Mouse (Mus musculus): ENCODE measurements around the gene Ptprk. TPM values are rescaled to one million over a fixed set of nuclear protein-coding genes. Genes with fewer than 3 reads are reported as not detected.

The Ptprk gene
- polyA plus RNA-seq, 1 experiment from 2014 or later, result 29.4 TPM

DNA sequence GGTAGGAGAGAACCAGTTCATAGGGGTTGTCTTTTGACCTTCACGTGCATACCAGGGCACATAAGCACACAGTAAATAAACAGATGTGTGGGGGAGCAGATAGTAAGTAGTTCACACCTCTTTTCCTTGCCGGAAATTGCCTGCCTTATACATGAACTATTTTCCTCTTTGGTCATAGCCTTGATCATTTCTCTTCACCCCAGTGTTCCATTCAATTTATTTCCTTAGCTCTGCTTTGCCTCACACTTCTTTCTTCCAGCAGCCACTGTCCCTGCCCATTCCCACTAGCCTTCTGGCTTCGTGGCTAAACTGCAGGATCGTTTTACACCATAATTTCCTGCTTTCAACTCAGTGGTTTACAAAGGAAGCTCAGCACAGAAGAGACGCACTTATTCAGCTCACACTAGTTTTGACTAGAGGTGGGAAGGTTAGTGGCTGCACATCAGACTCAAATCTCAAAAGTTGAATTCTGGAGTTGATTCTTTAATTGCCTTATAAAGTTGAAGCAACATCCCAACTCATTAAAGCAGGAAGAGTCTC lies 151.0 kb downstream of the Ptprk start:
- Histone ChIP-seq H3K27ac (ENCODE audit: low read depth, low read length) (no peak overlapping the region), H3K9me3 (ENCODE audit: control insufficient read depth, low read length) (no peaks in the 10 kb centered on the region), H3K4me2 (ENCODE audit: low read length) (no peak overlapping the region), H3K27me3 (replicated peaks; ENCODE audit: control insufficient read depth, insufficient read depth, low read length) (no peaks in the 10 kb centered on the region), H3K9ac (ENCODE audit: low read depth, low read length) (no peak overlapping the region), H3K36me3 (ENCODE audit: control insufficient read depth, insufficient read depth, low read length) (no peaks in the 10 kb centered on the region), H3K4me3 (ENCODE audit: low read length) (no peak overlapping the region), H3K4me1 (ENCODE audit: control insufficient read depth, insufficient read depth, low read depth, low read length) (peaks cover 6% of the 10 kb centered on the region; the same call in 1 of the 2 replicates)
- no peak for ATAC-seq
- 52% methylated on average over 5 of the region's 5 CpGs for WGBS

DNA sequence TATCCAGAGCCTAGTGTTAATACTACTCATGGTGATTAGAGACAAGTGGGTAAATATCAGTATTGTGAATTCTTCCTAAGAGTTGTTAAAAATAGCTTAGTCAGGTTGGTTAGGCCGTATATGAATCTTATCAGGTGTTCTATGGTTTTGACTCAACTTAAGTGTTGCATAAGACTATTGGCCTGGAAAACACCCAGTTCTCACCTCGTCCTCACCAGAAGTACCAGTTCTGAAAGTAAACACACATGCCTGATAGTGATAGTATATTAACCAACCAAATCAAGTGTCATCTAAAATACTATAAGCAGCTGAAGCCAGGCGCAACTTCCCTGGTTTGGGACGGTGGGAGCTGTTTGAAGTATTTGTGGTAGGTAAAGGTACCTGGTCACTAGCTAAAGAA lies 153.1 kb downstream of the Ptprk start:
- H3K4me3 ChIP-seq (ENCODE audit: low read length), result no peak overlapping the region
- no peaks in the 10 kb centered on the region for H3K36me3 ChIP-seq (ENCODE audit: control insufficient read depth, insufficient read depth, low read length)
- peaks cover 6% of the 10 kb centered on the region; the same call in 1 of the 2 replicates for H3K4me1 ChIP-seq (ENCODE audit: control insufficient read depth, insufficient read depth, low read depth, low read length)
- no peak overlapping the region for H3K4me2 ChIP-seq (ENCODE audit: low read length)
- no peaks in the 10 kb centered on the region for H3K27me3 ChIP-seq (replicated peaks; ENCODE audit: control insufficient read depth, insufficient read depth, low read length)
- no peak overlapping the region for H3K9ac ChIP-seq (ENCODE audit: low read depth, low read length)
- no peak overlapping the region for H3K27ac ChIP-seq (ENCODE audit: low read depth, low read length)
- H3K9me3 ChIP-seq (ENCODE audit: control insufficient read depth, low read length), result no peaks in the 10 kb centered on the region
- no peak for ATAC-seq
- WGBS, result 97% methylated on average over 4 of the region's 4 CpGs

DNA sequence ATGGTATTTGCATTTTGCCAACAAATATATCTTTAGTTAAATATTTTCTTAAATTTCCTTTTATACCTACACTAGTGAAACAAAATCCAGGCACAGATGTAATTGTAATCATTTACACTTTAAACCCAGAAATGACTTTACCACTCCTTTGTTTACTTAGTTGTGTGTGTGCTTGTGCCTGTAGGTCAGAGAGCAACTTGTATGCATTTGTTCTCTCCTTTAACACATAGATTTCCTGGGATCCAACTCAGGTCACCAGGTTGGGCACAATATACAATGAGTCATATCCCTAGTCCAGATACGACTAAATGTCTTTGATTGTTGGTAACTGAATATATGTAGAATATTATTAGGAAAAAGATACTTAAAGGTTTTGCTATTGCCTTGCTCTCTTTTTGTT lies 153.6 kb downstream of the Ptprk start:
- Histone ChIP-seq H3K9me3 (ENCODE audit: control insufficient read depth, low read length) (no peaks in the 10 kb centered on the region), H3K9ac (ENCODE audit: low read depth, low read length) (no peak overlapping the region), H3K4me3 (ENCODE audit: low read length) (no peak overlapping the region), H3K4me1 (ENCODE audit: control insufficient read depth, insufficient read depth, low read depth, low read length) (peaks cover 6% of the 10 kb centered on the region; the same call in 1 of the 2 replicates), H3K4me2 (ENCODE audit: low read length) (no peak overlapping the region), H3K27me3 (replicated peaks; ENCODE audit: control insufficient read depth, insufficient read depth, low read length) (no peaks in the 10 kb centered on the region), H3K27ac (ENCODE audit: low read depth, low read length) (no peak overlapping the region), H3K36me3 (ENCODE audit: control insufficient read depth, insufficient read depth, low read length) (no peaks in the 10 kb centered on the region)
- 85% methylated on average over 1 of the region's 1 CpGs for WGBS
- ATAC-seq, result no peak

DNA sequence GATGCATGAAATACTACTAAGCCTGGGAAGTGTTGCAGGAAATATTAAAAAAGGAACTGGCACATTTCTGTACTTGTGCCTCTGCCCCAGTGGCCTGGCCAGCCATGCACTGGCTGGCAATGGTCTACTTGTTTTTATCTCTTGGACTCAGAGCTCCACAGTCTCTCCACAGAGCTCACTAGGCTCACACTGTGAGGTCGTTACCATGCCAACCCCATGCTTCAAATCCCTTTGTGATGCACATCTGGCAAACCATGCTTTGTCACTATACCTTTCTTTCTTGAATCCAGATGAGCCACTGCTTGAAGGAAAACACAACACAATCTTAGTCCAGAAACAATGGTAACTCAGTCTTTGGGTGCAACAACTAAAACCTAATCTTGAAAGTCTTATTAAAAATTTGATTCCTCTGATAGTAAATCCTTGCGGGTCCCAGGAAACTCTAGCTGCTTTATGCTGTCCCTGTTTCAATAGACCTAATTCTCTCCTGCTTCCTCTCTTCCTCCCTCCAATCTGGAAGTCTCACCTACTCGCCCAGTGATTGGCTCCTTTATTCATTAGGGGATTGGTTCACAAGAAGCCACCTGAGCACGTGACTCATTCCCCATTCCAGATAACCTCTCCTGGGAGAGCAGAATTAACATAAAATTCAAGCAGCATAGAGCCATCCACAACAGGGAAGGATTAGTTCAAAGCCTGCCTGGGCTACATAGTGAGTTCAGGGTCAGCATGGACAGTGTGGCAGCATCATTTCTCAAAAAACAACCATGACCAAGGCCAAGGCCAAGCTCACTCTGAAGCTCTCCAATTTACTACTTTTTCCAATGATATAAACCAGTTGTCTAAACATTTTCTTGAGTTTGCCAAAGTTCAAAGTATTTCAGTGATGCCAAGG lies 157.9 kb downstream of the Ptprk start:
- H3K9ac ChIP-seq (ENCODE audit: low read depth, low read length), result no peak overlapping the region
- H3K27ac ChIP-seq (ENCODE audit: low read depth, low read length), result no peak overlapping the region
- H3K9me3 ChIP-seq (ENCODE audit: control insufficient read depth, low read length), result no peaks in the 10 kb centered on the region
- WGBS, result 21% methylated on average over 4 of the region's 4 CpGs
- ATAC-seq, result no peak
- no peaks in the 10 kb centered on the region for H3K36me3 ChIP-seq (ENCODE audit: control insufficient read depth, insufficient read depth, low read length)
- no peak overlapping the region for H3K4me3 ChIP-seq (ENCODE audit: low read length)
- H3K4me1 ChIP-seq (ENCODE audit: control insufficient read depth, insufficient read depth, low read depth, low read length), result no peaks in the 10 kb centered on the region
- H3K27me3 ChIP-seq (replicated peaks; ENCODE audit: control insufficient read depth, insufficient read depth, low read length), result no peaks in the 10 kb centered on the region
- H3K4me2 ChIP-seq (ENCODE audit: low read length), result no peak overlapping the region

DNA sequence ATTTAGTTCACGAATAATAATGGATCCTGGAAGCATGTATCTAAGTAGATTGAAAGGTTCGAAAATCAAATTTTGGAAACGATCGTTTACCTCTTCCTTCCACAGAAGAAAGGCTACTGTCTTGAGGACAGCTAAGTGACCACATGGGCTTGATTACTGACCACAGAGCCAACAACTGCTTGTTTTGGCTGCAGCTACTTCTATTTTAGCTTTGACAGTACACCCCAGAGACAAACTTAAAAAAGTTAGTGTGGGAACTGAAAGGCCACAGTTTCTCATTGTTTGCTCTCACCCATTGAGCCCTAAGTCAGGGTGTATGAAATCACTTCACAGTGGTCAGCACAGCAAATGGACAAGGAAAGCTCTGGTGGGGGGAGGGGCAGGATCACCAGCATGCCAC lies 174.4 kb downstream of the Ptprk start:
- Histone ChIP-seq H3K9me3 (ENCODE audit: control insufficient read depth, low read length) (no peaks in the 10 kb centered on the region), H3K27me3 (replicated peaks; ENCODE audit: control insufficient read depth, insufficient read depth, low read length) (no peaks in the 10 kb centered on the region), H3K4me2 (ENCODE audit: low read length) (no peak overlapping the region), H3K36me3 (ENCODE audit: control insufficient read depth, insufficient read depth, low read length) (no peaks in the 10 kb centered on the region), H3K9ac (ENCODE audit: low read depth, low read length) (no peak overlapping the region), H3K4me3 (ENCODE audit: low read length) (no peak overlapping the region), H3K27ac (ENCODE audit: low read depth, low read length) (no peak overlapping the region), H3K4me1 (ENCODE audit: control insufficient read depth, insufficient read depth, low read depth, low read length) (no peaks in the 10 kb centered on the region)
- ATAC-seq, result no peak
- 87% methylated on average over 4 of the region's 4 CpGs for WGBS

- ATAC-seq, result no peak
- no peaks in the 10 kb centered on the region for H3K27me3 ChIP-seq (replicated peaks; ENCODE audit: control insufficient read depth, insufficient read depth, low read length)
- H3K4me2 ChIP-seq (ENCODE audit: low read length), result no peak overlapping the region
- no peaks in the 10 kb centered on the region for H3K4me1 ChIP-seq (ENCODE audit: control insufficient read depth, insufficient read depth, low read depth, low read length)
- H3K9me3 ChIP-seq (ENCODE audit: control insufficient read depth, low read length), result no peaks in the 10 kb centered on the region
- no peak overlapping the region for H3K9ac ChIP-seq (ENCODE audit: low read depth, low read length)
- H3K27ac ChIP-seq (ENCODE audit: low read depth, low read length), result no peak overlapping the region
- no peaks in the 10 kb centered on the region for H3K36me3 ChIP-seq (ENCODE audit: control insufficient read depth, insufficient read depth, low read length)
- WGBS, result 52% methylated on average over 4 of the region's 4 CpGs
- no peak overlapping the region for H3K4me3 ChIP-seq (ENCODE audit: low read length)
These were observed 176.8 kb downstream of the Ptprk start for GRCm38 (mm10) chr10:28251385-28251784.

GRCm38 (mm10) chr10:28260651-28261050 lies 186.0 kb downstream of the Ptprk start:
- Histone ChIP-seq H3K9ac (ENCODE audit: low read depth, low read length) (no peak overlapping the region), H3K36me3 (ENCODE audit: control insufficient read depth, insufficient read depth, low read length) (no peaks in the 10 kb centered on the region), H3K27me3 (replicated peaks; ENCODE audit: control insufficient read depth, insufficient read depth, low read length) (no peaks in the 10 kb centered on the region), H3K4me3 (ENCODE audit: low read length) (no peak overlapping the region), H3K27ac (ENCODE audit: low read depth, low read length) (no peak overlapping the region), H3K9me3 (ENCODE audit: control insufficient read depth, low read length) (no peaks in the 10 kb centered on the region), H3K4me1 (ENCODE audit: control insufficient read depth, insufficient read depth, low read depth, low read length) (no peaks in the 10 kb centered on the region), H3K4me2 (ENCODE audit: low read length) (no peak overlapping the region)
- WGBS, result 58% methylated on average over 2 of the region's 2 CpGs
- ATAC-seq, result peak; percentile 45; the same call in 1 of the 2 replicates

DNA sequence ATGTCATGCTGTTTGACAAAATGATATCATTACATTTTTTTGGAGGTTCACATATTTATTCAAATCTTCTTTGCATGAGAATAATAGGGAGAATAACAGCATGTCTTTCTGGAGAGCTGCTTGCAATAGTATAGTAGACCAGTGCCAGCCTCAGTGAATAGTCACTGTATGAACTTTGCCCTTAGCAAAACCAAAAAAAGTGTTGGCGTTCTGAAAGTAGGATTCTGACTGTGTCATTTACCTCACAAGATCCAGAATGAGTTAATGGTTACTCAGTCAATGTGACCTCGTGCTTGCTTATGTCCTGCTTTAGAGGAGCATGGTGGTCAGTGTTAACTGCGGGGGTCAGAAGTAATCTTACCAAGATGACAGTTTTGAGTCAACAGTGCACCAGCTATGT lies 187.5 kb downstream of the Ptprk start:
- no peaks in the 10 kb centered on the region for H3K9me3 ChIP-seq (ENCODE audit: control insufficient read depth, low read length)
- ATAC-seq, result no peak
- H3K4me2 ChIP-seq (ENCODE audit: low read length), result no peak overlapping the region
- H3K27ac ChIP-seq (ENCODE audit: low read depth, low read length), result no peak overlapping the region
- WGBS, result 87% methylated on average over 3 of the region's 3 CpGs
- no peaks in the 10 kb centered on the region for H3K27me3 ChIP-seq (replicated peaks; ENCODE audit: control insufficient read depth, insufficient read depth, low read length)
- no peaks in the 10 kb centered on the region for H3K36me3 ChIP-seq (ENCODE audit: control insufficient read depth, insufficient read depth, low read length)
- no peak overlapping the region for H3K4me3 ChIP-seq (ENCODE audit: low read length)
- H3K9ac ChIP-seq (ENCODE audit: low read depth, low read length), result no peak overlapping the region
- no peaks in the 10 kb centered on the region for H3K4me1 ChIP-seq (ENCODE audit: control insufficient read depth, insufficient read depth, low read depth, low read length)

DNA sequence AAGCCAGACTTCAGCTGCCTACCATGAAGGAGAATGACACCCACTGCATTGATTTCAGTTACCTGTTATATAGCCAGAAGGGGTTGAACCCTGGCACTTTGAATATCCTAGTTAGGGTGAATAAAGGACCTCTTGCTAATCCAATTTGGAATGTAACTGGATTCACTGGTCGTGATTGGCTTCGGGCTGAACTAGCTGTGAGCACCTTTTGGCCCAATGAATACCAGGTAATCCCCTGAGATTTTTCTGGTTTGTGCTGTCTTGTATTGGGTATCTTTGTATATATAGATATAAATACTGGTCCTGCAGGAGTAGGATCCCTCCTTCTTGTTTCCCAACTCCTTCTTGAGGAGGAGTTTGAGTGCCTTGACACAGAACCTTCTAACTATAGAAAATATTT lies 188.9 kb downstream of the Ptprk start:
- WGBS, result 94% methylated on average over 2 of the region's 2 CpGs
- Histone ChIP-seq H3K27me3 (replicated peaks; ENCODE audit: control insufficient read depth, insufficient read depth, low read length) (no peaks in the 10 kb centered on the region), H3K36me3 (ENCODE audit: control insufficient read depth, insufficient read depth, low read length) (no peaks in the 10 kb centered on the region), H3K27ac (ENCODE audit: low read depth, low read length) (no peak overlapping the region), H3K4me1 (ENCODE audit: control insufficient read depth, insufficient read depth, low read depth, low read length) (no peaks in the 10 kb centered on the region), H3K9me3 (ENCODE audit: control insufficient read depth, low read length) (no peaks in the 10 kb centered on the region), H3K4me3 (ENCODE audit: low read length) (no peak overlapping the region), H3K9ac (ENCODE audit: low read depth, low read length) (no peak overlapping the region), H3K4me2 (ENCODE audit: low read length) (no peak overlapping the region)
- no peak for ATAC-seq

All from hindbrain, embryonic 16.5 days (tissue).